Comparison of ENCODE assay signal across 1 mouse cellular context in genomic region chr11:17953231-17954134, GRCm38 (mm10).
A peak's percentile ranks its signal among the peaks of the same experiment; 100 is the strongest.
TF ChIP-seq lines count a peak whose summit lies in the region.

TSS of gene Etaa1 (minus strand) at chr11:17953875.

TF ChIP-seq in CH12.LX, 34 proteins besides CTCF, POLR2A, EP300 and RAD21 (continued from another document):
- TF ChIP-seq TBP (conservative IDR thresholded peaks at IDR 0.05; ENCODE audit: low read depth, low read length) (peak; percentile 87), MXI1 (IDR thresholded peaks at IDR 0.05; ENCODE audit: low read depth, low read length) (peak; percentile 93), MYC (IDR thresholded peaks at IDR 0.05; ENCODE audit: low read depth, low read length) (peak; percentile 63; the same call in 1 of the 2 replicates), JUND (conservative IDR thresholded peaks at IDR 0.05; ENCODE audit: low read depth, low read length) (0 out of 2 replicates have a peak, but pooled peaks have one; percentile 6), MEF2A (IDR thresholded peaks at IDR 0.05; ENCODE audit: borderline replicate concordance, low read depth, low read length) (peak; percentile 38; the same call in 1 of the 2 replicates), HCFC1 (IDR thresholded peaks at IDR 0.05; ENCODE audit: low read depth, low read length) (peak; percentile 73), GABPA (IDR thresholded peaks at IDR 0.05; ENCODE audit: insufficient replicate concordance, low read depth, low read length) (no peak), IRF4 (IDR thresholded peaks at IDR 0.05; ENCODE audit: low read depth, low read length) (0 out of 2 replicates have a peak, but pooled peaks have one; percentile 52), USF1 (IDR thresholded peaks at IDR 0.05; ENCODE audit: low read depth, low read length) (no peak), BHLHE40 (IDR thresholded peaks at IDR 0.05; ENCODE audit: low read depth, low read length) (0 out of 2 replicates have a peak, but pooled peaks have one; percentile 11), JUN (IDR thresholded peaks at IDR 0.05; ENCODE audit: insufficient read depth, low read depth, low read length) (no peak), ZKSCAN1 (IDR thresholded peaks at IDR 0.05; ENCODE audit: borderline replicate concordance, low read depth, low read length) (no peak), ELF1 (IDR thresholded peaks at IDR 0.05; ENCODE audit: low read depth, low read length) (peak; percentile 72), ZMIZ1 (IDR thresholded peaks at IDR 0.05; ENCODE audit: low read depth, low read length) (peak; percentile 93), ZNF384 (IDR thresholded peaks at IDR 0.05; ENCODE audit: low read depth, low read length) (no peak), MAZ (IDR thresholded peaks at IDR 0.05; ENCODE audit: low read depth, low read length) (no peak), RCOR1 (conservative IDR thresholded peaks at IDR 0.05; ENCODE audit: low read depth, low read length) (0 out of 2 replicates have a peak, but pooled peaks have one; percentile 42), TCF12 (IDR thresholded peaks at IDR 0.05; ENCODE audit: low read depth, low read length) (peak; percentile 95), SMC3 (IDR thresholded peaks at IDR 0.05; ENCODE audit: low read depth, low read length) (no peak), PAX5 (IDR thresholded peaks at IDR 0.05; ENCODE audit: low read length) (no peak), NELFE (IDR thresholded peaks at IDR 0.05; ENCODE audit: low read depth, low read length) (peak; percentile 96), POLR2AphosphoS2 (IDR thresholded peaks at IDR 0.05; ENCODE audit: low read depth, low read length) (peak; percentile 88), ETS1 (conservative IDR thresholded peaks at IDR 0.05; ENCODE audit: low read depth, low read length) (0 out of 2 replicates have a peak, but pooled peaks have one; percentile 10)
